Mouse (Mus musculus) hindbrain, embryonic 12.5 days (tissue): Measurements from ENCODE around the gene Otos. TPM values are rescaled to one million over a fixed set of nuclear protein-coding genes. Genes with fewer than 3 reads are reported as not detected.

ENCODE experiments used
- ATAC-seq: fragments of 200-750 bp; cut with Nextera tagmentation; 2 replicates; pipeline ENCODE4 v1.8.0; 2017; ENCODE audit warnings: moderate TSS enrichment; ENCODE audit not compliant: low FRiP score
- H3K27ac ChIP-seq: fragments of 300-500 bp; sonication (generic); 2 replicates; pipeline ENCODE4 v1.5.1; 2016; ENCODE audit warnings: mild to moderate bottlenecking
- H3K27me3 ChIP-seq: fragments of 300-500 bp; sonication (generic); 2 replicates; pipeline ENCODE4 v1.6.1; 2016; ENCODE audit warnings: mild to moderate bottlenecking
- H3K36me3 ChIP-seq: fragments of 300-500 bp; sonication (generic); 2 replicates; pipeline ENCODE4 v1.6.1; 2016; ENCODE audit warnings: mild to moderate bottlenecking
- H3K4me1 ChIP-seq: fragments of 300-500 bp; sonication (generic); 2 replicates; pipeline ENCODE4 v1.6.1; 2016
- H3K4me2 ChIP-seq: fragments of 300-500 bp; sonication (generic); replicated peaks from 2 replicates; pipeline ENCODE4 v1.6.1; 2016; ENCODE audit warnings: mild to moderate bottlenecking
- H3K4me3 ChIP-seq: fragments of 300-500 bp; sonication (generic); 2 replicates; pipeline ENCODE4 v1.5.1; 2016; ENCODE audit warnings: mild to moderate bottlenecking
- H3K9ac ChIP-seq: fragments of 300-500 bp; sonication (generic); 2 replicates; pipeline ENCODE4 v1.6.1; 2016; ENCODE audit warnings: mild to moderate bottlenecking, moderate library complexity
- H3K9me3 ChIP-seq: fragments of 300-500 bp; sonication (generic); replicated peaks from 2 replicates; pipeline ENCODE4 v1.6.1; 2016; ENCODE audit warnings: mild to moderate bottlenecking
- WGBS: fragments of 180-500 bp; shearing (Covaris S2); methylation state at CpG from one replicate; pipeline ENCODE4 v1.1.7; 2016; 5-methylcytosine and 5-hydroxymethylcytosine counted together
- polyA plus RNA-seq: library from polyadenylated mRNA; unstranded; fragments of >200 nt; fragmentation: Nextera tagmentation; extraction: Ambion mirVana; gene quantifications from 2 replicates; pipeline ENCODE4 v1.2.1, GENCODE M21; 2016

The Otos gene
- polyA plus RNA-seq, 1 experiment from 2014 or later = not detected

GRCm38 (mm10) chr1:92643691-92644090, 5.0 kb downstream of the Otos start:
- H3K4me2 ChIP-seq = no peak overlapping the region
- no peak for ATAC-seq
- peak overlapping the region; percentile 47; the same call in 1 of the 2 replicates for H3K9ac ChIP-seq
- peaks cover 9% of the 10 kb centered on the region; the same call in 1 of the 2 replicates for H3K27me3 ChIP-seq
- no peak overlapping the region for H3K4me3 ChIP-seq
- H3K36me3 ChIP-seq = peaks cover 6% of the 10 kb centered on the region
- H3K4me1 ChIP-seq = peaks cover 23% of the 10 kb centered on the region
- no peak overlapping the region for H3K27ac ChIP-seq
- H3K9me3 ChIP-seq = no peaks in the 10 kb centered on the region
- WGBS = 76% methylated on average over 4 of the region's 4 CpGs

GRCm38 (mm10) chr1:92641514-92642272, 6.9 kb downstream of the Otos start, which contains the start of gene Cops9:
Cops9 (minus strand) TSS chr1:92641985.
- peak within 1 kb of the TSS; percentile 71 for H3K27ac ChIP-seq
- H3K4me1 ChIP-seq = peaks cover 23% of the 10 kb centered on the region
- H3K36me3 ChIP-seq = peaks cover 26% of the 10 kb centered on the region
- no peaks in the 10 kb centered on the region for H3K9me3 ChIP-seq
- peaks cover 9% of the 10 kb centered on the region; the same call in 1 of the 2 replicates for H3K27me3 ChIP-seq
- H3K9ac ChIP-seq = peak within 1 kb of the TSS; percentile 94
- peak within 1 kb of the TSS; percentile 89 for H3K4me3 ChIP-seq
- peak; percentile 93 for ATAC-seq
- peak within 1 kb of the TSS; percentile 99 for H3K4me2 ChIP-seq
- WGBS = 2% methylated on average over 50 of the region's 50 CpGs

- Histone ChIP-seq H3K9ac (peak overlapping the region; percentile 94; the same call in 1 of the 2 replicates), H3K4me1 (peaks cover 25% of the 10 kb centered on the region), H3K4me2 (peak overlapping the region; percentile 99), H3K27ac (no peak overlapping the region), H3K4me3 (peak overlapping the region; percentile 89; the same call in 1 of the 2 replicates), H3K27me3 (no peaks in the 10 kb centered on the region), H3K36me3 (peaks cover 36% of the 10 kb centered on the region), H3K9me3 (no peaks in the 10 kb centered on the region)
- ATAC-seq = no peak
- WGBS = 89% methylated on average over 6 of the region's 6 CpGs
Measured at GRCm38 (mm10) chr1:92640393-92640792, 8.2 kb downstream of the Otos start.

- WGBS = 95% methylated on average over 4 of the region's 4 CpGs
Measured at GRCm38 (mm10) chr1:92638736-92639135, 9.9 kb downstream of the Otos start.

GRCm38 (mm10) chr1:92638181-92638580, 10.5 kb downstream of the Otos start:
- Histone ChIP-seq H3K4me1 (peaks cover 33% of the 10 kb centered on the region), H3K4me3 (no peak overlapping the region), H3K36me3 (peaks cover 36% of the 10 kb centered on the region), H3K27ac (0 out of 2 replicates have a peak overlapping the region, but pooled peaks have one; percentile 12), H3K9ac (no peak overlapping the region), H3K27me3 (no peaks in the 10 kb centered on the region), H3K4me2 (no peak overlapping the region), H3K9me3 (no peaks in the 10 kb centered on the region)
- no peak for ATAC-seq
- WGBS = 96% methylated on average over 3 of the region's 3 CpGs

More at GRCm38 (mm10) chr1:92638736-92639135, 9.9 kb downstream of the Otos start:
- no peak overlapping the region for H3K4me2 ChIP-seq
- H3K4me1 ChIP-seq = peaks cover 33% of the 10 kb centered on the region
- H3K9me3 ChIP-seq = no peaks in the 10 kb centered on the region
- H3K27ac ChIP-seq = no peak overlapping the region
- H3K4me3 ChIP-seq = no peak overlapping the region
- H3K27me3 ChIP-seq = no peaks in the 10 kb centered on the region
- H3K9ac ChIP-seq = no peak overlapping the region
- no peak for ATAC-seq
- peaks cover 36% of the 10 kb centered on the region for H3K36me3 ChIP-seq

GRCm38 (mm10) chr1:92637501-92638172, 11.0 kb downstream of the Otos start:
- H3K4me3 ChIP-seq = no peak overlapping the region
- ATAC-seq = no peak
- WGBS = 90% methylated on average over 15 of the region's 15 CpGs
- no peak overlapping the region for H3K27ac ChIP-seq
- H3K4me2 ChIP-seq = no peak overlapping the region
- H3K9me3 ChIP-seq = no peaks in the 10 kb centered on the region
- H3K27me3 ChIP-seq = no peaks in the 10 kb centered on the region
- no peak overlapping the region for H3K9ac ChIP-seq
- H3K4me1 ChIP-seq = peaks cover 32% of the 10 kb centered on the region
- peaks cover 36% of the 10 kb centered on the region for H3K36me3 ChIP-seq

- no peaks in the 10 kb centered on the region for H3K27me3 ChIP-seq
- H3K4me3 ChIP-seq = no peak overlapping the region
- peaks cover 36% of the 10 kb centered on the region for H3K36me3 ChIP-seq
- ATAC-seq = no peak
- no peak overlapping the region for H3K9ac ChIP-seq
- no peak overlapping the region for H3K27ac ChIP-seq
- no peak overlapping the region for H3K4me2 ChIP-seq
- H3K9me3 ChIP-seq = no peaks in the 10 kb centered on the region
- 94% methylated on average over 11 of the region's 11 CpGs for WGBS
- peaks cover 26% of the 10 kb centered on the region for H3K4me1 ChIP-seq
Measured at GRCm38 (mm10) chr1:92636676-92637075, 12.0 kb downstream of the Otos start.

- 84% methylated on average over 8 of the region's 8 CpGs for WGBS
- Histone ChIP-seq H3K9me3 (no peaks in the 10 kb centered on the region), H3K4me1 (peaks cover 24% of the 10 kb centered on the region), H3K36me3 (peaks cover 36% of the 10 kb centered on the region), H3K4me2 (no peak overlapping the region), H3K27me3 (no peaks in the 10 kb centered on the region), H3K9ac (no peak overlapping the region), H3K4me3 (no peak overlapping the region), H3K27ac (0 out of 2 replicates have a peak overlapping the region, but pooled peaks have one; percentile 4)
- no peak for ATAC-seq
Measured at GRCm38 (mm10) chr1:92636015-92636414, 12.6 kb downstream of the Otos start.

GRCm38 (mm10) chr1:92634976-92635599, 13.6 kb downstream of the Otos start:
- no peaks in the 10 kb centered on the region for H3K9me3 ChIP-seq
- H3K27ac ChIP-seq = peak overlapping the region; percentile 64
- no peak overlapping the region for H3K4me2 ChIP-seq
- ATAC-seq = peak; percentile 78
- H3K27me3 ChIP-seq = no peaks in the 10 kb centered on the region
- WGBS = 62% methylated on average over 4 of the region's 4 CpGs
- peaks cover 36% of the 10 kb centered on the region for H3K36me3 ChIP-seq
- peaks cover 15% of the 10 kb centered on the region for H3K4me1 ChIP-seq
- no peak overlapping the region for H3K9ac ChIP-seq
- no peak overlapping the region for H3K4me3 ChIP-seq

- peaks cover 36% of the 10 kb centered on the region for H3K36me3 ChIP-seq
- H3K9ac ChIP-seq = no peak overlapping the region
- no peak overlapping the region for H3K4me2 ChIP-seq
- peak overlapping the region; percentile 64; the same call in 1 of the 2 replicates for H3K27ac ChIP-seq
- peaks cover 11% of the 10 kb centered on the region for H3K4me1 ChIP-seq
- 74% methylated on average over 1 of the region's 1 CpGs for WGBS
- no peak overlapping the region for H3K4me3 ChIP-seq
- no peaks in the 10 kb centered on the region for H3K9me3 ChIP-seq
- no peak for ATAC-seq
- H3K27me3 ChIP-seq = no peaks in the 10 kb centered on the region; the same call in 1 of the 2 replicates
Measured at GRCm38 (mm10) chr1:92634569-92634968, 14.1 kb downstream of the Otos start.

GRCm38 (mm10) chr1:92633726-92634125, 14.9 kb downstream of the Otos start:
- no peak overlapping the region for H3K27ac ChIP-seq
- H3K4me3 ChIP-seq = no peak overlapping the region
- H3K4me1 ChIP-seq = peaks cover 11% of the 10 kb centered on the region
- H3K36me3 ChIP-seq = peaks cover 31% of the 10 kb centered on the region
- WGBS = 88% methylated on average over 8 of the region's 8 CpGs
- no peaks in the 10 kb centered on the region for H3K9me3 ChIP-seq
- H3K9ac ChIP-seq = no peak overlapping the region
- no peaks in the 10 kb centered on the region; the same call in 1 of the 2 replicates for H3K27me3 ChIP-seq
- ATAC-seq = no peak
- H3K4me2 ChIP-seq = no peak overlapping the region

GRCm38 (mm10) chr1:92632948-92633347, 15.7 kb downstream of the Otos start:
- 69% methylated on average over 6 of the region's 6 CpGs for WGBS
- Histone ChIP-seq H3K36me3 (peaks cover 23% of the 10 kb centered on the region), H3K4me2 (no peak overlapping the region), H3K9ac (no peak overlapping the region), H3K27me3 (no peaks in the 10 kb centered on the region; the same call in 1 of the 2 replicates), H3K9me3 (no peaks in the 10 kb centered on the region), H3K4me3 (no peak overlapping the region), H3K4me1 (peaks cover 11% of the 10 kb centered on the region), H3K27ac (no peak overlapping the region)
- no peak for ATAC-seq
